Mouse (Mus musculus) embryonic fibroblast, embryonic 13.5 days (primary cell): ENCODE results near the gene Krt88.

Experiments used
- CTCF ChIP-seq: IDR thresholded peaks from 2 replicates; pipeline ENCODE4 v1.5.1; 2011; ENCODE audit warnings: mild to moderate bottlenecking, control low read depth, low read length, moderate library complexity, borderline replicate concordance; ENCODE audit not compliant: insufficient read depth
- POLR2A ChIP-seq: IDR thresholded peaks from 2 replicates; pipeline ENCODE4 v1.6.1; 2011; ENCODE audit warnings: low read depth, mild to moderate bottlenecking, control low read depth, low read length, moderate library complexity

- TF ChIP-seq POLR2A (no peak), CTCF (no peak)
These were observed 9.0 kb upstream of the Krt88 start, which contains the start of gene Krt87 for GRCm38 (mm10) chr15:101438555-101438954.
